Mouse (Mus musculus) liver, adult 2 months (tissue): ENCODE data around the gene Fgf18.

Experiments used
- CTCF ChIP-seq: fragments of 200-500 bp; IDR thresholded peaks from 2 replicates; pipeline ENCODE4 v1.5.1; 2011; ENCODE audit warnings: low read depth, low read length, control low read depth
- POLR2A ChIP-seq: fragments of 200-500 bp; IDR thresholded peaks from 2 replicates; pipeline ENCODE4 v1.6.1; 2011; ENCODE audit warnings: low read length, control low read depth; ENCODE audit not compliant: insufficient read depth; ENCODE audit errors: extremely low read depth

DNA sequence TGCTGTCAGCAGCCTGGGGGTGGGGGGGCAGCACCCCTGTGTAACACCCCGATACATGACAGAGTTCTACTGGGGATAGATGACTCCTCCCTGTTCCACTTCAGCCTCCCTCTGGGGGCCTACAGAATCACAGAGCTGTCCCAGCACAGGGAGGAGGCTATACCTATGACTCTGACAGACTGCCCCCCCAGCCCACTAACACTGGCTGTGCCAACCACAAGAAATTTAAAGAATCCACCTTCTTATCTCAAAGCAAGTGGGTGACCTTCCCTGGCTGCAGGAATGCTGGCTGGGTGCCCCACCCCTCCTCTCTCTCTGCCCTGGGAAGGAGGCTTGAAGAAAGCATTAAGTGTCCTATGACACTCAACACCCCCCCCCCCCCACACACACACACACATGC lies 4.4 kb downstream of the Fgf18 start:
- TF ChIP-seq CTCF (no peak), POLR2A (no peak)
